In the genomic region with DNA sequence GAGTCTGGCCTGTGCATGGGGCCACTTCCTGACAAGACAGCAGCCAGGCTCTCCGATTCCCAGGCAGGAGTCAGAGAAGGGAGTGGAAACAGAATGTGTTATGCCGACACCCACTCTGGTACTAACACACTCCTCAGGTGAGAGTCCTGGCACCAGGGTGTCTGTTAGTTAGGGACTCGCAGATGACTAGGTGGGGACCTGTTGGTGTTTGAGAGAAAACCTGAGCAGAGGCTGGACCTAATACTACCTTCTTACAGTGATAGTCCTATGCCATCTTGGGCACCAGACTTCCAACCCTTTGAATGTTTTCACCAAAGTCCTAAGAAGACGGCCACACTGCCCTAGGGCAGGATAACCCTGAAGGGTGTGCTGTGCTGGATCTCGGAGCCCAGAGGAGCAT, we compare ENCODE assay signal across 19 mouse cellular contexts.
DNase-seq lines count a peak whose midpoint lies in the region; ATAC-seq and TF ChIP-seq lines count a peak whose summit lies in the region.
"Had no signal": no experiment of that assay in that cellular context is flagged by ENCODE, and none has a peak within 500 bp of the region (broad histone marks: within the 10 kb centered on the region; RNA-seq: fewer than 3 reads in every experiment).

No protein-coding gene starts in this region.

- no peak overlapping the region for H3K9ac ChIP-seq in heart, embryonic 11.5 days (ENCODE audit: low read depth, low read length)
- no peak overlapping the region for H3K9ac ChIP-seq in midbrain, embryonic 11.5 days (ENCODE audit: low read length)
- no peak overlapping the region for H3K9ac ChIP-seq in midbrain, postnatal 0 days (replicated peaks; ENCODE audit: low read length, poor library complexity, severe bottlenecking)

- WGBS in heart, embryonic 11.5 days (ENCODE audit: insufficient replicate concordance), result 69% methylated on average over 5 of the region's 5 CpGs
- WGBS in midbrain, embryonic 11.5 days, result 92% methylated on average over 5 of the region's 5 CpGs
- 84% methylated on average over 5 of the region's 5 CpGs for WGBS in midbrain, postnatal 0 days

- TF ChIP-seq CTCF in midbrain, postnatal 0 days (IDR thresholded peaks at IDR 0.05), result no peak

- no peaks in the 10 kb centered on the region for H3K36me3 ChIP-seq in heart, embryonic 11.5 days (ENCODE audit: control insufficient read depth, insufficient read depth, low read length)
- no peaks in the 10 kb centered on the region for H3K36me3 ChIP-seq in midbrain, embryonic 11.5 days (ENCODE audit: control insufficient read depth, insufficient read depth, low read length)
- H3K36me3 ChIP-seq in midbrain, postnatal 0 days (ENCODE audit: insufficient read depth, low read length), result no peaks in the 10 kb centered on the region
- H3K36me3 ChIP-seq: G1E had no signal

- H3K4me1 ChIP-seq in heart, embryonic 11.5 days (ENCODE audit: control insufficient read depth, insufficient read depth, low read length), result no peaks in the 10 kb centered on the region
- H3K4me1 ChIP-seq in midbrain, embryonic 11.5 days (ENCODE audit: control insufficient read depth, insufficient read depth, low read length), result no peaks in the 10 kb centered on the region
- H3K4me1 ChIP-seq in midbrain, postnatal 0 days (ENCODE audit: insufficient read depth, low read length), result no peaks in the 10 kb centered on the region

- no peak overlapping the region for H3K4me2 ChIP-seq in heart, embryonic 11.5 days
- H3K4me2 ChIP-seq in midbrain, embryonic 11.5 days, result no peak overlapping the region
- no peak overlapping the region for H3K4me2 ChIP-seq in midbrain, postnatal 0 days (ENCODE audit: low read depth, low read length, poor library complexity, severe bottlenecking)

- no peak overlapping the region for H3K27ac ChIP-seq in heart, embryonic 11.5 days (ENCODE audit: low read depth, low read length)
- H3K27ac ChIP-seq in midbrain, embryonic 11.5 days (ENCODE audit: low read depth, low read length), result no peak overlapping the region
- no peak overlapping the region for H3K27ac ChIP-seq in midbrain, postnatal 0 days (ENCODE audit: low read depth, low read length)

- DNase-seq in heart, adult 11 months, result peak; percentile 55
- DNase-seq in midbrain, embryonic 11.5 days (ENCODE audit: low spot score, missing footprints), result peak; percentile 69
- no peak for DNase-seq in midbrain, postnatal 0 days (ENCODE audit: low spot score)
- DNase-seq: adrenal gland, adult 2 months; adrenal gland, adult 8-10 months; adrenal gland, postnatal 10 days; adrenal gland, postnatal 14 days; adrenal gland, postnatal 25 days; adrenal gland, postnatal 36 days; B cell, adult 2 months; cerebellum, adult 11 months; cerebellum, adult 11-12 months; cerebellum, adult 18-20 months had no signal

- no peaks in the 10 kb centered on the region for H3K27me3 ChIP-seq in heart, embryonic 11.5 days (ENCODE audit: control insufficient read depth, insufficient read depth, low read length)
- H3K27me3 ChIP-seq in midbrain, embryonic 11.5 days (ENCODE audit: control insufficient read depth, insufficient read depth, low read length), result no peaks in the 10 kb centered on the region
- H3K27me3 ChIP-seq in midbrain, postnatal 0 days (ENCODE audit: insufficient read depth, low read length), result no peaks in the 10 kb centered on the region
- H3K27me3 ChIP-seq: CH12.LX, Patski had no signal

- no peak overlapping the region for H3K4me3 ChIP-seq in heart, embryonic 11.5 days (ENCODE audit: low read depth, low read length)
- H3K4me3 ChIP-seq in midbrain, embryonic 11.5 days (ENCODE audit: low read depth, low read length), result no peak overlapping the region
- no peak overlapping the region for H3K4me3 ChIP-seq in midbrain, postnatal 0 days (ENCODE audit: low read depth, low read length)

- H3K9me3 ChIP-seq in heart, embryonic 11.5 days (replicated peaks; ENCODE audit: control insufficient read depth, low read length), result 0 out of 2 replicates have a peak, but pooled peaks cover 2% of the 10 kb centered on the region
- no peaks in the 10 kb centered on the region for H3K9me3 ChIP-seq in midbrain, embryonic 11.5 days (ENCODE audit: control insufficient read depth, low read length)
- H3K9me3 ChIP-seq in midbrain, postnatal 0 days (ENCODE audit: low read length), result no peaks in the 10 kb centered on the region

- ATAC-seq in heart, embryonic 11.5 days (replicated peaks; ENCODE audit: insufficient number of reproducible peaks, low FRiP score, low TSS enrichment), result no peak
- no peak for ATAC-seq in midbrain, embryonic 11.5 days (ENCODE audit: low FRiP score)
- ATAC-seq in midbrain, postnatal 0 days (ENCODE audit: low FRiP score), result no peak
- ATAC-seq: activated CD4-positive, CD25-positive, alpha-beta regulatory T cell, adult 4 months; CD4-positive, CD25-positive, alpha-beta regulatory T cell, adult 4 months; Patski had no signal
